In genomic region chr7:19691873-19692865, GRCm38 (mm10) we compare ENCODE assay signal across 9 mouse cellular contexts. TPM values are rescaled to one million over a fixed set of nuclear protein-coding genes. Genes with fewer than 3 reads are reported as not detected.
DNase-seq lines count a peak whose midpoint lies in the region; ATAC-seq and TF ChIP-seq lines count a peak whose summit lies in the region.
"Had no signal": no experiment of that assay in that cellular context is flagged by ENCODE, and none has a peak within 500 bp of the region (broad histone marks: within the 10 kb centered on the region; RNA-seq: fewer than 3 reads in every experiment).

Gene Apoc1 (minus strand): TSS chr7:19692660.

- H3K4me1 ChIP-seq in heart, embryonic 15.5 days (replicated peaks): peaks cover 39% of the 10 kb centered on the region
- H3K4me1 ChIP-seq in ES-Bruce4 (ENCODE audit: control insufficient read depth, insufficient read depth, low read length): peaks cover 6% of the 10 kb centered on the region
- peaks cover 14% of the 10 kb centered on the region for H3K4me1 ChIP-seq in brown adipose tissue, adult 24 weeks (ENCODE audit: control insufficient read depth, insufficient read depth, insufficient read length, low read length)
- peaks cover 31% of the 10 kb centered on the region for H3K4me1 ChIP-seq in liver, embryonic 16.5 days (ENCODE audit: control insufficient read depth, low read depth, low read length)

- 53% methylated on average over 28 of the region's 28 CpGs for WGBS in heart, embryonic 15.5 days
- WGBS in liver, embryonic 16.5 days (ENCODE audit: insufficient replicate concordance): 52% methylated on average over 28 of the region's 28 CpGs

- H3K4me2 ChIP-seq in heart, embryonic 15.5 days: peak within 1 kb of the TSS; percentile 13; the same call in 1 of the 2 replicates
- peak within 1 kb of the TSS; percentile 36 for H3K4me2 ChIP-seq in liver, embryonic 16.5 days (ENCODE audit: low read depth, low read length)

- peaks cover 9% of the 10 kb centered on the region; the same call in 1 of the 2 replicates for H3K36me3 ChIP-seq in heart, embryonic 15.5 days
- peaks cover 13% of the 10 kb centered on the region for H3K36me3 ChIP-seq in ES-Bruce4 (ENCODE audit: control insufficient read depth, insufficient read depth, low read length, poor library complexity, severe bottlenecking)
- peaks cover 8% of the 10 kb centered on the region; the same call in 1 of the 2 replicates for H3K36me3 ChIP-seq in liver, embryonic 16.5 days (ENCODE audit: control insufficient read depth, insufficient read depth)

- TF ChIP-seq EP300 in ES-Bruce4 (IDR thresholded peaks at IDR 0.05; ENCODE audit: insufficient read depth, low read depth, low read length): peak; percentile 66; the same call in 1 of the 2 replicates

- H3K27me3 ChIP-seq in heart, embryonic 15.5 days: no peaks in the 10 kb centered on the region
- no peaks in the 10 kb centered on the region for H3K27me3 ChIP-seq in ES-Bruce4 (ENCODE audit: control insufficient read depth, insufficient read depth, low read length, poor library complexity, severe bottlenecking)
- H3K27me3 ChIP-seq in liver, embryonic 16.5 days (ENCODE audit: control insufficient read depth, insufficient read depth, low read depth, low read length): no peaks in the 10 kb centered on the region

- TF ChIP-seq CTCF in ES-Bruce4 (IDR thresholded peaks at IDR 0.05; ENCODE audit: low read depth, low read length): no peak

- TF ChIP-seq POLR2A in ES-Bruce4 (IDR thresholded peaks at IDR 0.05; ENCODE audit: insufficient read depth, low read length): peak; percentile 47

- H3K4me3 ChIP-seq in heart, embryonic 15.5 days: no peak within 1 kb of the TSS
- H3K4me3 ChIP-seq in ES-Bruce4 (ENCODE audit: low read depth, low read length): peak within 1 kb of the TSS; percentile 88
- peak within 1 kb of the TSS; percentile 57 for H3K4me3 ChIP-seq in brown adipose tissue, adult 24 weeks (ENCODE audit: insufficient read depth, low read depth, low read length)
- H3K4me3 ChIP-seq in liver, embryonic 16.5 days (ENCODE audit: low read depth, low read length): peak within 1 kb of the TSS; percentile 35

- intact Hi-C loops in heart, postnatal 14 days (cut with DNase I): no loop called here

- DNase-seq in heart, postnatal 14 days: no peak
- DNase-seq in cerebellum, postnatal 4 days (ENCODE audit: low spot score in 2 of 2): no peak
- no peak for DNase-seq in embryo, embryonic 9.5 days (ENCODE audit: extremely low spot score)
- DNase-seq in ovary, adult 18-20 months (ENCODE audit: low spot score): no peak

- no peak within 1 kb of the TSS for H3K9ac ChIP-seq in heart, embryonic 15.5 days
- H3K9ac ChIP-seq in ES-Bruce4 (ENCODE audit: low read depth, poor library complexity, severe bottlenecking): peak within 1 kb of the TSS; percentile 70
- H3K9ac ChIP-seq in liver, embryonic 16.5 days (ENCODE audit: low read depth, low read length): 0 out of 2 replicates have a peak within 1 kb of the TSS, but pooled peaks have one; percentile 22

- ATAC-seq in heart, embryonic 15.5 days (replicated peaks; ENCODE audit: insufficient number of reproducible peaks, insufficient read depth, low FRiP score, low read depth): no peak
- peak; percentile 35 for ATAC-seq in liver, embryonic 16.5 days (ENCODE audit: low read depth)

- H3K27ac ChIP-seq in heart, embryonic 15.5 days: peak within 1 kb of the TSS; percentile 77
- peak within 1 kb of the TSS; percentile 94 for H3K27ac ChIP-seq in ES-Bruce4 (ENCODE audit: insufficient read depth, low read length)
- peak within 1 kb of the TSS; percentile 94 for H3K27ac ChIP-seq in brown adipose tissue, adult 24 weeks (replicated peaks; ENCODE audit: low read depth, low read length)
- peak within 1 kb of the TSS; percentile 78 for H3K27ac ChIP-seq in liver, embryonic 16.5 days (ENCODE audit: low read length)

- H3K9me3 ChIP-seq in heart, embryonic 15.5 days (replicated peaks): no peaks in the 10 kb centered on the region
- H3K9me3 ChIP-seq in ES-Bruce4 (replicated peaks; ENCODE audit: control insufficient read depth, insufficient read depth, low read length, poor library complexity, severe bottlenecking): no peaks in the 10 kb centered on the region
- H3K9me3 ChIP-seq in liver, embryonic 16.5 days (replicated peaks; ENCODE audit: control insufficient read depth, low read length): no peaks in the 10 kb centered on the region

RNA-seq across cellular contexts. Expression of gene Apoc1, which starts in this region (rescaled TPM):
- 12.3 and 17.0 TPM in 2 replicates for polyA plus RNA-seq in heart, embryonic 15.5 days (2015; fragmentation: Nextera tagmentation; extraction: Ambion mirVana)
- 1 to 10 TPM; 2.2 to 8.9 TPM for total RNA-seq in heart, postnatal 14 days (2021)
- polyA plus RNA-seq in ES-Bruce4 (2011; ENCODE audit: insufficient read depth, insufficient read length, low read depth, missing spikeins): 93.2 and 95.8 TPM in 2 replicates
- 1,406 and 1,867 TPM in 2 replicates for polyA plus RNA-seq in brown adipose tissue, adult 24 weeks (2012; ENCODE audit: insufficient read depth, insufficient read length, missing spikeins)
- polyA plus RNA-seq in liver, embryonic 16.5 days (2015; fragmentation: Nextera tagmentation; extraction: Ambion mirVana): 919 and 984 TPM in 2 replicates
- total RNA-seq: MEL had no signal
